Mouse (Mus musculus) midbrain, embryonic 16.5 days (tissue): Measurements from ENCODE around the gene Abcb8. TPM values are rescaled to one million over a fixed set of nuclear protein-coding genes. Genes with fewer than 3 reads are reported as not detected.

Source experiments
- ATAC-seq: fragments of 200-750 bp; cut with Nextera tagmentation; 2 replicates; pipeline ENCODE4 v1.8.0; 2017; ENCODE audit warnings: moderate TSS enrichment
- H3K27ac ChIP-seq: fragments of 300-500 bp; sonication (generic); 2 replicates; pipeline ENCODE4 v1.5.1; 2014; ENCODE audit warnings: mild to moderate bottlenecking, low read length, mixed read lengths
- H3K27me3 ChIP-seq: fragments of 300-500 bp; sonication (generic); 2 replicates; pipeline ENCODE4 v1.6.1; 2014; ENCODE audit warnings: low read depth, low read length, mixed read lengths; ENCODE audit not compliant: control insufficient read depth, insufficient read depth
- H3K36me3 ChIP-seq: fragments of 300-500 bp; sonication (generic); 2 replicates; pipeline ENCODE4 v1.6.1; 2014; ENCODE audit warnings: mild to moderate bottlenecking, low read length, moderate library complexity, mixed read lengths; ENCODE audit not compliant: control insufficient read depth, insufficient read depth
- H3K4me1 ChIP-seq: fragments of 300-500 bp; sonication (generic); 2 replicates; pipeline ENCODE4 v1.6.1; 2014; ENCODE audit warnings: mild to moderate bottlenecking, low read length, mixed read lengths; ENCODE audit not compliant: control insufficient read depth, insufficient read depth
- H3K4me2 ChIP-seq: fragments of 300-500 bp; sonication (generic); 2 replicates; pipeline ENCODE4 v1.6.1; 2014; ENCODE audit warnings: mild to moderate bottlenecking, low read length, mixed read lengths
- H3K4me3 ChIP-seq: fragments of 300-500 bp; sonication (generic); 2 replicates; pipeline ENCODE4 v1.5.1; 2014; ENCODE audit warnings: low read depth, mild to moderate bottlenecking, low read length, moderate library complexity, mixed read lengths
- H3K9ac ChIP-seq: fragments of 300-500 bp; sonication (generic); 2 replicates; pipeline ENCODE4 v1.6.1; 2014; ENCODE audit warnings: low read depth, low read length, mixed read lengths
- H3K9me3 ChIP-seq: fragments of 300-500 bp; sonication (generic); replicated peaks from 2 replicates; pipeline ENCODE4 v1.6.1; 2014; ENCODE audit warnings: mild to moderate bottlenecking, low read length, mixed read lengths; ENCODE audit not compliant: control insufficient read depth, poor library complexity, severe bottlenecking
- WGBS: fragments of 180-500 bp; shearing (Covaris S2); extraction: QIAGEN DNeasy Blood & Tissue Kit; methylation state at CpG from one replicate; pipeline ENCODE4 v1.1.7; 2014; 5-methylcytosine and 5-hydroxymethylcytosine counted together
- polyA plus RNA-seq: library from polyadenylated mRNA; unstranded; fragments of >200 nt; fragmentation: Nextera tagmentation; extraction: Ambion mirVana; gene quantifications from 2 replicates; pipeline ENCODE4 v1.2.1, GENCODE M21; 2015

Abcb8 gene
- polyA plus RNA-seq, 1 experiment from 2014 or later: 54.9 TPM

- WGBS: 95% methylated on average over 2 of the region's 2 CpGs
- H3K36me3 ChIP-seq: 0 out of 2 replicates have a peak, but pooled peaks cover 2% of the 10 kb centered on the region
- no peak overlapping the region for H3K4me2 ChIP-seq
- peaks cover 8% of the 10 kb centered on the region for H3K4me1 ChIP-seq
- H3K27me3 ChIP-seq: no peaks in the 10 kb centered on the region
- no peaks in the 10 kb centered on the region for H3K9me3 ChIP-seq
- ATAC-seq: no peak
- no peak overlapping the region for H3K27ac ChIP-seq
- H3K9ac ChIP-seq: no peak overlapping the region
- no peak overlapping the region for H3K4me3 ChIP-seq
Observed at GRCm38 (mm10) chr5:24412063-24412462, 18.6 kb downstream of the Abcb8 start.

- Histone ChIP-seq H3K4me2 (no peak within 1 kb of the TSS), H3K4me3 (no peak within 1 kb of the TSS), H3K27ac (no peak within 1 kb of the TSS), H3K36me3 (no peaks in the 10 kb centered on the region), H3K9me3 (no peaks in the 10 kb centered on the region), H3K9ac (no peak within 1 kb of the TSS), H3K27me3 (no peaks in the 10 kb centered on the region), H3K4me1 (peaks cover 8% of the 10 kb centered on the region)
- 46% methylated on average over 11 of the region's 11 CpGs for WGBS
- ATAC-seq: no peak
Observed at GRCm38 (mm10) chr5:24413042-24413693, 19.7 kb downstream of the Abcb8 start, which contains the start of gene Asic3. TSS of gene Asic3 (plus strand) at chr5:24413392.

GRCm38 (mm10) chr5:24413938-24414337 lies 20.5 kb downstream of the Abcb8 start:
- WGBS: 85% methylated on average over 13 of the region's 13 CpGs
- Histone ChIP-seq H3K36me3 (peaks cover 4% of the 10 kb centered on the region; the same call in 1 of the 2 replicates), H3K4me3 (no peak overlapping the region), H3K4me2 (no peak overlapping the region), H3K9ac (no peak overlapping the region), H3K9me3 (no peaks in the 10 kb centered on the region), H3K27ac (no peak overlapping the region), H3K4me1 (peaks cover 8% of the 10 kb centered on the region), H3K27me3 (no peaks in the 10 kb centered on the region)
- no peak for ATAC-seq

GRCm38 (mm10) chr5:24416222-24416736 lies 22.8 kb downstream of the Abcb8 start:
- H3K36me3 ChIP-seq: peaks cover 18% of the 10 kb centered on the region; the same call in 1 of the 2 replicates
- no peak overlapping the region for H3K27ac ChIP-seq
- no peak overlapping the region for H3K4me3 ChIP-seq
- H3K9me3 ChIP-seq: no peaks in the 10 kb centered on the region
- 6% methylated on average over 21 of the region's 21 CpGs for WGBS
- H3K27me3 ChIP-seq: no peaks in the 10 kb centered on the region
- peak overlapping the region; percentile 41; the same call in 1 of the 2 replicates for H3K9ac ChIP-seq
- H3K4me1 ChIP-seq: peaks cover 8% of the 10 kb centered on the region
- ATAC-seq: peak; percentile 57
- H3K4me2 ChIP-seq: peak overlapping the region; percentile 36; the same call in 1 of the 2 replicates

- Histone ChIP-seq H3K9me3 (no peaks in the 10 kb centered on the region), H3K27ac (no peak overlapping the region), H3K27me3 (no peaks in the 10 kb centered on the region), H3K36me3 (peaks cover 18% of the 10 kb centered on the region; the same call in 1 of the 2 replicates), H3K4me3 (no peak overlapping the region), H3K4me2 (no peak overlapping the region), H3K4me1 (peaks cover 15% of the 10 kb centered on the region), H3K9ac (no peak overlapping the region)
- ATAC-seq: no peak
- 90% methylated on average over 10 of the region's 10 CpGs for WGBS
Observed at GRCm38 (mm10) chr5:24417587-24417986, 24.1 kb downstream of the Abcb8 start.

- H3K9ac ChIP-seq: no peak overlapping the region
- no peaks in the 10 kb centered on the region for H3K27me3 ChIP-seq
- H3K9me3 ChIP-seq: no peaks in the 10 kb centered on the region
- H3K36me3 ChIP-seq: peaks cover 18% of the 10 kb centered on the region; the same call in 1 of the 2 replicates
- no peak overlapping the region for H3K27ac ChIP-seq
- H3K4me1 ChIP-seq: peaks cover 29% of the 10 kb centered on the region
- H3K4me3 ChIP-seq: no peak overlapping the region
- H3K4me2 ChIP-seq: no peak overlapping the region
- 94% methylated on average over 9 of the region's 9 CpGs for WGBS
- no peak for ATAC-seq
Observed at GRCm38 (mm10) chr5:24420381-24420780, 26.9 kb downstream of the Abcb8 start.

GRCm38 (mm10) chr5:24423129-24424003 lies 29.9 kb downstream of the Abcb8 start, which contains the start of the genes Cdk5 and Slc4a2:
TSS of gene Cdk5 (minus strand) at chr5:24423530.
TSS of gene Slc4a2 (plus strand) at chr5:24423837.
- peak within 1 kb of the TSS; percentile 94 for H3K27ac ChIP-seq
- WGBS: under 1% methylated on average over 46 of the region's 46 CpGs
- H3K9me3 ChIP-seq: no peaks in the 10 kb centered on the region
- ATAC-seq: peak; percentile 96
- H3K9ac ChIP-seq: peak within 1 kb of the TSS; percentile 84
- no peaks in the 10 kb centered on the region; the same call in 1 of the 2 replicates for H3K27me3 ChIP-seq
- peak within 1 kb of the TSS; percentile 68 for H3K4me3 ChIP-seq
- H3K36me3 ChIP-seq: peaks cover 18% of the 10 kb centered on the region; the same call in 1 of the 2 replicates
- H3K4me1 ChIP-seq: peaks cover 30% of the 10 kb centered on the region
- H3K4me2 ChIP-seq: peak within 1 kb of the TSS; percentile 94

- H3K4me2 ChIP-seq: peak overlapping the region; percentile 94
- no peak; the same call in 1 of the 2 replicates for ATAC-seq
- no peaks in the 10 kb centered on the region; the same call in 1 of the 2 replicates for H3K27me3 ChIP-seq
- H3K9me3 ChIP-seq: no peaks in the 10 kb centered on the region
- 14% methylated on average over 21 of the region's 21 CpGs for WGBS
- H3K4me3 ChIP-seq: peak overlapping the region; percentile 68
- H3K36me3 ChIP-seq: peaks cover 11% of the 10 kb centered on the region; the same call in 1 of the 2 replicates
- H3K27ac ChIP-seq: peak overlapping the region; percentile 94
- H3K4me1 ChIP-seq: peaks cover 30% of the 10 kb centered on the region
- H3K9ac ChIP-seq: peak overlapping the region; percentile 72
Observed at GRCm38 (mm10) chr5:24424004-24424781, 30.7 kb downstream of the Abcb8 start.
